Mouse (Mus musculus) myocyte (in vitro differentiated cells): ENCODE results near the gene Tmem210. TPM values are rescaled to one million over a fixed set of nuclear protein-coding genes. Genes with fewer than 3 reads are reported as not detected.

Experiments
- H3K27me3 ChIP-seq: one replicate; pipeline ENCODE4 v1.6.1; 2011; ENCODE audit not compliant: control insufficient read depth, insufficient read depth, insufficient read length
- H3K36me3 ChIP-seq: one replicate; pipeline ENCODE4 v1.6.1; 2011; ENCODE audit not compliant: control insufficient read depth, insufficient read depth
- H3K4me2 ChIP-seq: one replicate; pipeline ENCODE4 v1.6.1; 2011; ENCODE audit warnings: low read depth, control low read depth
- H3K4me3 ChIP-seq: one replicate; pipeline ENCODE4 v1.5.1; 2011; ENCODE audit warnings: mild to moderate bottlenecking, control low read depth, moderate library complexity
- H3K79me2 ChIP-seq: one replicate; pipeline ENCODE4 v1.6.1; 2011; ENCODE audit not compliant: control insufficient read depth, insufficient read depth
- H3ac ChIP-seq: one replicate; pipeline ENCODE4 v1.6.1; 2011; ENCODE audit not compliant: control insufficient read depth, insufficient read length
- CEBPB ChIP-seq: IDR thresholded peaks from 2 replicates; pipeline ENCODE4 v1.6.1; 2011; ENCODE audit warnings: mild to moderate bottlenecking, moderate library complexity; ENCODE audit not compliant: poor library complexity, insufficient read depth, severe bottlenecking
- E2F4 ChIP-seq: IDR thresholded peaks from one replicate; pipeline ENCODE4 v1.6.1; 2011; ENCODE audit warnings: mild to moderate bottlenecking, control low read depth, moderate library complexity; ENCODE audit not compliant: insufficient read depth
- MAX ChIP-seq: IDR thresholded peaks from one replicate; pipeline ENCODE4 v1.6.1; 2011; ENCODE audit warnings: low read depth, mild to moderate bottlenecking, control low read depth
- MYOD1 ChIP-seq, 3 experiments: IDR thresholded peaks; one replicate each; pipeline ENCODE4 v1.6.1; 2011; ENCODE audit warnings: control low read depth in 2 of 3, low read depth in 2 of 3, mild to moderate bottlenecking in 2 of 3, moderate library complexity in 1 of 3; ENCODE audit not compliant: insufficient read length in 2 of 3, control insufficient read depth in 1 of 3
- MYOG ChIP-seq, 3 experiments: IDR thresholded peaks; one replicate each; pipeline ENCODE4 v1.6.1; 2011; ENCODE audit warnings: control low read depth in 2 of 3, low read depth in 2 of 3, mild to moderate bottlenecking in 2 of 3; ENCODE audit not compliant: insufficient read length in 2 of 3, control insufficient read depth in 1 of 3, insufficient read depth in 1 of 3
- POLR2A ChIP-seq: IDR thresholded peaks from one replicate; pipeline ENCODE4 v1.6.1; 2011; ENCODE audit warnings: low read depth, mild to moderate bottlenecking, control low read depth, moderate library complexity; ENCODE audit not compliant: insufficient read length
- POLR2AphosphoS2 ChIP-seq: IDR thresholded peaks from one replicate; pipeline ENCODE4 v1.6.1; 2011; ENCODE audit warnings: low read depth, control low read depth; ENCODE audit not compliant: insufficient read length
- REST ChIP-seq: IDR thresholded peaks from one replicate; pipeline ENCODE4 v1.6.1; 2011; ENCODE audit warnings: mild to moderate bottlenecking, control low read depth, moderate library complexity; ENCODE audit not compliant: insufficient read depth, insufficient read length
- SRF ChIP-seq: IDR thresholded peaks from one replicate; pipeline ENCODE4 v1.6.1; 2011; ENCODE audit warnings: low read depth; ENCODE audit not compliant: control insufficient read depth, insufficient read length
- TCF12 ChIP-seq: IDR thresholded peaks from one replicate; pipeline ENCODE4 v1.6.1; 2011; ENCODE audit warnings: mild to moderate bottlenecking, control low read depth; ENCODE audit not compliant: poor library complexity, insufficient read depth, severe bottlenecking
- TCF3 ChIP-seq: IDR thresholded peaks from one replicate; pipeline ENCODE4 v1.6.1; 2011; ENCODE audit warnings: low read depth, control low read depth; ENCODE audit not compliant: insufficient read length
- USF1 ChIP-seq: IDR thresholded peaks from one replicate; pipeline ENCODE4 v1.6.1; 2011; ENCODE audit warnings: low read depth, mild to moderate bottlenecking, control low read depth, moderate library complexity
- polyA plus RNA-seq: library from polyadenylated mRNA; unstranded; fragments of >200 nt; fragmentation: generic; extraction: Trizol; gene quantifications from one replicate; pipeline ENCODE4 v1.2.1, GENCODE M21; 2012; ENCODE audit warnings: missing spikeins

Gene Tmem210
- polyA plus RNA-seq, 1 experiment: 0.40 TPM

- Histone ChIP-seq H3K4me3 (no peak overlapping the region), H3ac (no peak overlapping the region), H3K36me3 (no peaks in the 10 kb centered on the region), H3K27me3 (peaks cover 60% of the 10 kb centered on the region), H3K4me2 (no peak overlapping the region), H3K79me2 (no peaks in the 10 kb centered on the region)
- TF ChIP-seq MYOG (IDR thresholded peaks at IDR 0.05; ENCODE audit: control insufficient read depth in 1 of 3, insufficient read depth in 1 of 3, insufficient read length in 2 of 3, low read depth in 2 of 3) (no peak), SRF (no peak), TCF3 (no peak), E2F4 (no peak), MAX (no peak), TCF12 (no peak)
Measured at GRCm38 (mm10) chr2:25297093-25297492, 9.1 kb downstream of the Tmem210 start.

GRCm38 (mm10) chr2:25298046-25298445 is 10.1 kb downstream of the Tmem210 start:
- Histone ChIP-seq H3ac (no peak overlapping the region), H3K36me3 (no peaks in the 10 kb centered on the region), H3K4me3 (no peak overlapping the region), H3K79me2 (no peaks in the 10 kb centered on the region), H3K4me2 (no peak overlapping the region), H3K27me3 (peaks cover 59% of the 10 kb centered on the region)
- TF ChIP-seq MYOG (IDR thresholded peaks at IDR 0.05; ENCODE audit: control insufficient read depth in 1 of 3, insufficient read depth in 1 of 3, insufficient read length in 2 of 3, low read depth in 2 of 3) (no peak), POLR2A (no peak), TCF12 (no peak), POLR2AphosphoS2 (no peak), MAX (no peak), E2F4 (no peak), REST (no peak), TCF3 (no peak), SRF (no peak), CEBPB (no peak), MYOD1 (IDR thresholded peaks at IDR 0.05; ENCODE audit: control insufficient read depth in 1 of 3, insufficient read length in 2 of 3, low read depth in 2 of 3) (no peak), USF1 (no peak)

GRCm38 (mm10) chr2:25303452-25303851 is 15.5 kb downstream of the Tmem210 start:
- H3K4me2 ChIP-seq: no peak overlapping the region
- peaks cover 42% of the 10 kb centered on the region for H3K27me3 ChIP-seq
- TF ChIP-seq POLR2AphosphoS2 (no peak), SRF (no peak), MYOD1 (IDR thresholded peaks at IDR 0.05; ENCODE audit: control insufficient read depth in 1 of 3, insufficient read length in 2 of 3, low read depth in 2 of 3) (no peak), REST (no peak), MAX (no peak), TCF12 (no peak), TCF3 (no peak), USF1 (no peak), CEBPB (no peak), E2F4 (no peak), POLR2A (no peak), MYOG (IDR thresholded peaks at IDR 0.05; ENCODE audit: control insufficient read depth in 1 of 3, insufficient read depth in 1 of 3, insufficient read length in 2 of 3, low read depth in 2 of 3) (no peak)
- H3ac ChIP-seq: no peak overlapping the region
- no peak overlapping the region for H3K4me3 ChIP-seq
- no peaks in the 10 kb centered on the region for H3K36me3 ChIP-seq
- H3K79me2 ChIP-seq: no peaks in the 10 kb centered on the region

GRCm38 (mm10) chr2:25303931-25304656 is 16.1 kb downstream of the Tmem210 start:
- Histone ChIP-seq H3K4me3 (no peak overlapping the region), H3K4me2 (peak overlapping the region; percentile 55), H3ac (no peak overlapping the region), H3K36me3 (no peaks in the 10 kb centered on the region), H3K79me2 (no peaks in the 10 kb centered on the region), H3K27me3 (peaks cover 43% of the 10 kb centered on the region)
- no peak for TF ChIP-seq USF1
- no peak for TF ChIP-seq MYOD1 (IDR thresholded peaks at IDR 0.05; ENCODE audit: control insufficient read depth in 1 of 3, insufficient read length in 2 of 3, low read depth in 2 of 3)
- TF ChIP-seq CEBPB: no peak
- no peak for TF ChIP-seq POLR2AphosphoS2
- TF ChIP-seq REST: no peak
- no peak for TF ChIP-seq MYOG (IDR thresholded peaks at IDR 0.05; ENCODE audit: control insufficient read depth in 1 of 3, insufficient read depth in 1 of 3, insufficient read length in 2 of 3, low read depth in 2 of 3)
- TF ChIP-seq SRF: no peak
- TF ChIP-seq POLR2A: no peak
- TF ChIP-seq TCF3: no peak
- TF ChIP-seq MAX: no peak
